In genomic region chr2:74965384-74966060, GRCm38 (mm10) we compare ENCODE assay signal across 8 mouse cellular contexts.
DNase-seq lines count a peak whose midpoint lies in the region; ATAC-seq and TF ChIP-seq lines count a peak whose summit lies in the region.

No protein-coding gene starts in this region.

- H3K79me2 ChIP-seq in myocyte (ENCODE audit: control insufficient read depth, insufficient read depth), result no peaks in the 10 kb centered on the region

- WGBS in kidney, adult 2 months, result 48% methylated on average over 18 of the region's 18 CpGs
- 27% methylated on average over 18 of the region's 18 CpGs for WGBS in embryonic facial prominence, embryonic 13.5 days
- WGBS in heart, embryonic 12.5 days, result 28% methylated on average over 18 of the region's 18 CpGs

- H3K9me3 ChIP-seq in embryonic facial prominence, embryonic 13.5 days, result no peaks in the 10 kb centered on the region
- H3K9me3 ChIP-seq in heart, embryonic 12.5 days (replicated peaks), result no peaks in the 10 kb centered on the region

- H3K4me1 ChIP-seq in kidney, adult 2 months (ENCODE audit: control insufficient read depth, insufficient read depth, low read length), result no peaks in the 10 kb centered on the region
- H3K4me1 ChIP-seq in embryonic facial prominence, embryonic 13.5 days, result peaks cover 19% of the 10 kb centered on the region
- peaks cover 4% of the 10 kb centered on the region for H3K4me1 ChIP-seq in heart, embryonic 12.5 days (replicated peaks)

- peak overlapping the region; percentile 26 for H3K4me2 ChIP-seq in embryonic facial prominence, embryonic 13.5 days
- peak overlapping the region; percentile 41 for H3K4me2 ChIP-seq in heart, embryonic 12.5 days
- H3K4me2 ChIP-seq in myocyte (ENCODE audit: low read depth), result peak overlapping the region; percentile 22

- H3K27ac ChIP-seq in kidney, adult 2 months (ENCODE audit: insufficient read depth, low read depth, low read length), result no peak overlapping the region
- H3K27ac ChIP-seq in embryonic facial prominence, embryonic 13.5 days, result 0 out of 2 replicates have a peak overlapping the region, but pooled peaks have one; percentile 23
- no peak overlapping the region for H3K27ac ChIP-seq in heart, embryonic 12.5 days (ENCODE audit: poor library complexity, severe bottlenecking)

- no peaks in the 10 kb centered on the region for H3K27me3 ChIP-seq in kidney, adult 2 months (replicated peaks; ENCODE audit: control insufficient read depth, insufficient read depth, low read length)
- peaks cover 21% of the 10 kb centered on the region for H3K27me3 ChIP-seq in embryonic facial prominence, embryonic 13.5 days
- H3K27me3 ChIP-seq in heart, embryonic 12.5 days (replicated peaks), result peaks cover 8% of the 10 kb centered on the region; the same call in 1 of the 2 replicates
- peaks cover 5% of the 10 kb centered on the region for H3K27me3 ChIP-seq in myocyte (ENCODE audit: control insufficient read depth, insufficient read depth, insufficient read length)

- DNase-seq in kidney, adult 2 months, result peak; percentile 12
- no peak for DNase-seq in kidney, adult 18-20 months
- DNase-seq in kidney, postnatal 36 days, result peak; percentile 7 to 16
- DNase-seq in cerebellum, postnatal 4 days (ENCODE audit: low spot score in 2 of 2), result no peak
- DNase-seq in spleen, postnatal 4 days (ENCODE audit: low spot score in 2 of 2), result no peak

- TF ChIP-seq POLR2A in kidney, adult 2 months (IDR thresholded peaks at IDR 0.05; ENCODE audit: low read depth, low read length), result no peak
- no peak for TF ChIP-seq POLR2A in myocyte (IDR thresholded peaks at IDR 0.05; ENCODE audit: insufficient read length, low read depth)

- TF ChIP-seq CTCF in kidney, adult 2 months (conservative IDR thresholded peaks at IDR 0.05; ENCODE audit: insufficient read depth, insufficient read length, low read depth, low read length), result no peak

- H3K4me3 ChIP-seq in kidney, adult 2 months (ENCODE audit: insufficient read depth, low read depth, low read length), result no peak overlapping the region
- H3K4me3 ChIP-seq in embryonic facial prominence, embryonic 13.5 days, result no peak overlapping the region
- H3K4me3 ChIP-seq in heart, embryonic 12.5 days, result no peak overlapping the region
- H3K4me3 ChIP-seq in myocyte, result no peak overlapping the region

- H3ac ChIP-seq in myocyte (ENCODE audit: control insufficient read depth, insufficient read length), result no peak overlapping the region

- ATAC-seq in embryonic facial prominence, embryonic 13.5 days (ENCODE audit: insufficient number of reproducible peaks, insufficient read depth, low FRiP score, low TSS enrichment, low read depth), result no peak
- no peak; the same call in 1 of the 2 replicates for ATAC-seq in heart, embryonic 12.5 days (ENCODE audit: insufficient number of reproducible peaks, low FRiP score)

- H3K9ac ChIP-seq in embryonic facial prominence, embryonic 13.5 days, result no peak overlapping the region
- H3K9ac ChIP-seq in heart, embryonic 12.5 days, result no peak overlapping the region

- H3K36me3 ChIP-seq in kidney, adult 2 months (ENCODE audit: control insufficient read depth, insufficient read depth, low read length), result no peaks in the 10 kb centered on the region
- H3K36me3 ChIP-seq in embryonic facial prominence, embryonic 13.5 days, result no peaks in the 10 kb centered on the region
- no peaks in the 10 kb centered on the region for H3K36me3 ChIP-seq in heart, embryonic 12.5 days
- no peaks in the 10 kb centered on the region for H3K36me3 ChIP-seq in myocyte (ENCODE audit: control insufficient read depth, insufficient read depth)

TF ChIP-seq in myocyte, 11 proteins besides CTCF, POLR2A, EP300 and RAD21:
- TF ChIP-seq SRF (IDR thresholded peaks at IDR 0.05; ENCODE audit: control insufficient read depth, insufficient read length, low read depth) (no peak), MYOG (IDR thresholded peaks at IDR 0.05; ENCODE audit: control insufficient read depth in 1 of 3, insufficient read depth in 1 of 3, insufficient read length in 2 of 3, low read depth in 2 of 3) (peak in 1 of 3 experiments; percentile 34), MYOD1 (IDR thresholded peaks at IDR 0.05; ENCODE audit: control insufficient read depth in 1 of 3, insufficient read length in 2 of 3, low read depth in 2 of 3) (peak in 1 of 3 experiments; percentile 33), TCF3 (IDR thresholded peaks at IDR 0.05; ENCODE audit: insufficient read length, low read depth) (no peak), CEBPB (IDR thresholded peaks at IDR 0.05; ENCODE audit: insufficient read depth, poor library complexity, severe bottlenecking) (peak; percentile 93)

Comparison
In these comparisons a context has a peak if more than half of its experiments do, and no peak if none do; other contexts are left out.
1. DNase-seq: peak in kidney, adult 2 months (single experiment) and kidney, postnatal 36 days (2 of 2); none in kidney, adult 18-20 months (single experiment), cerebellum, postnatal 4 days (0 of 2) and spleen, postnatal 4 days (0 of 2).
2. Peak in every context shown above with its lines, with median percentiles within 50 percentile points of each other: H3K4me2 ChIP-seq.